Mouse (Mus musculus) adipose tissue, adult 10 weeks (tissue): ENCODE data around the gene Slit3. TPM values are rescaled to one million over a fixed set of nuclear protein-coding genes. Genes with fewer than 3 reads are reported as not detected.

ENCODE experiments used
- polyA plus RNA-seq: library from polyadenylated mRNA; stranded (reverse); fragments of 350-450 nt; fragmentation: Illumina TruSeq; extraction: RNeasy Lipid Tissue Mini Kit (QIAGEN cat#74804); gene quantifications from one replicate; pipeline ENCODE4 v1.2.3, GENCODE M21; 2014; ENCODE audit warnings: low read depth, low replicate concordance

Gene Slit3
- 40.4 TPM for polyA plus RNA-seq

DNA sequence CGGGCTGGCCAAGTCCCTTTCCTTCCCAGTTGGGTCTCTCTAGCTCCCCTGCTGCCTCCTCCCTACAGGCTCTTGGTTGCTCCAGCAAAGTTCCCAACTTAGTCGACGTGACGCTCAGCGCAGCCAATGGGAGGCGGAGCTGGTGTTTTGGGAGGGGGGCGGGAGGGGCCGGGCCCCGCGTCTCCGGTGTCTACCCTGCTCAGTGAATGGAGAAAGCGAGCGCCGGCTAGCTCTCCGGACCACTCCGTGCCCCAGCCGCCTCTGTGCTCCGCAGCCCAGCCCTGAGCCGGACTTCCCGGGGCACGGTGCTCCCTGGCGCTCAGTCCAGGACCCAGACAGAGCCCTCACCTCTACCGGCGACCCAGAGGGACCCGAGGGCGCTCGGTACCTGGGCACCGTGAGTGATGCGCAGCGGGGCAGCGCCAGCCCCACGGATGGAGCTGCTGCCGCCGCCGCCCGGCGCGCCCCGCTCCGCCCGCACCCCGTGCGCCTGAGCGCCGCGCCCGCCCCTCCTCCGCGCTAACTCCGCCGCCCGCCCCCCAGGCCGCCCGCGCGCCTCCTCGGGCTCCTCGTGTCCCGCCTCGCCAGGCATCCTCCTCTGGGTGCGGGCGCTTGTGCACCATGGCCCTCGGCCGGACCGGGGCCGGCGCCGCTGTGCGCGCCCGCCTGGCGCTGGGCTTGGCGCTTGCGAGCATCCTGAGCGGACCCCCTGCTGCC, at the start of gene Slit3:
Gene Slit3, plus strand, starts transcription at position 331 of the 717 bp plus-strand sequence.

